Mouse (Mus musculus) kidney, postnatal 0 days (tissue): ENCODE results near the gene Map3k13. TPM values are rescaled to one million over a fixed set of nuclear protein-coding genes. Genes with fewer than 3 reads are reported as not detected.

Experiments used
- ATAC-seq: fragments of 200-750 bp; cut with Nextera tagmentation; replicated peaks from 2 replicates; pipeline ENCODE4 v1.8.0; 2017; ENCODE audit warnings: low read depth, moderate number of reproducible peaks, moderate TSS enrichment, moderate library complexity; ENCODE audit not compliant: low FRiP score
- DNase-seq: peaks from one replicate; pipeline ENCODE4 v3.0.0-alpha.2; 2016; ENCODE audit warnings: low spot score
- H3K27ac ChIP-seq: fragments of 300-500 bp; sonication (generic); 2 replicates; pipeline ENCODE4 v1.5.1; 2014; ENCODE audit warnings: mild to moderate bottlenecking
- H3K27me3 ChIP-seq: fragments of 300-500 bp; sonication (generic); 2 replicates; pipeline ENCODE4 v1.6.1; 2014; ENCODE audit warnings: low read length, mixed read lengths; ENCODE audit not compliant: insufficient read depth
- H3K36me3 ChIP-seq: fragments of 300-500 bp; sonication (generic); 2 replicates; pipeline ENCODE4 v1.6.1; 2014; ENCODE audit warnings: low read length, mixed read lengths; ENCODE audit not compliant: insufficient read depth
- H3K4me1 ChIP-seq: fragments of 300-500 bp; sonication (generic); replicated peaks from 2 replicates; pipeline ENCODE4 v1.6.1; 2014; ENCODE audit warnings: antibody characterized with exemption, low read length, mixed read lengths; ENCODE audit not compliant: insufficient read depth
- H3K4me2 ChIP-seq: fragments of 300-500 bp; sonication (generic); 2 replicates; pipeline ENCODE4 v1.6.1; 2014; ENCODE audit warnings: mild to moderate bottlenecking, low read length, moderate library complexity, mixed read lengths
- H3K4me3 ChIP-seq: fragments of 300-500 bp; sonication (generic); replicated peaks from 2 replicates; pipeline ENCODE4 v1.5.1; 2014; ENCODE audit warnings: low read depth, low read length
- H3K9ac ChIP-seq: fragments of 300-500 bp; sonication (generic); 2 replicates; pipeline ENCODE4 v1.6.1; 2014; ENCODE audit warnings: low read depth, low read length
- H3K9me3 ChIP-seq: fragments of 300-500 bp; sonication (generic); replicated peaks from 2 replicates; pipeline ENCODE4 v1.6.1; 2016; ENCODE audit warnings: low read length, inconsistent platforms, mixed read lengths
- CTCF ChIP-seq: IDR thresholded peaks from 2 replicates; pipeline ENCODE4 v1.5.1; 2016; ENCODE audit warnings: antibody characterized with exemption, low read depth, mild to moderate bottlenecking, moderate library complexity
- WGBS: fragments of 180-500 bp; shearing (Covaris S2); extraction: QIAGEN DNeasy Blood & Tissue Kit; methylation state at CpG from one replicate; pipeline ENCODE4 v1.1.7; 2014; 5-methylcytosine and 5-hydroxymethylcytosine counted together
- polyA plus RNA-seq: library from polyadenylated mRNA; unstranded; fragments of >200 nt; fragmentation: Nextera tagmentation; extraction: Ambion mirVana; gene quantifications from 2 replicates; pipeline ENCODE4 v1.2.1, GENCODE M21; 2015

Gene Map3k13
- polyA plus RNA-seq, 1 experiment from 2014 or later, result 0.53 TPM

DNA sequence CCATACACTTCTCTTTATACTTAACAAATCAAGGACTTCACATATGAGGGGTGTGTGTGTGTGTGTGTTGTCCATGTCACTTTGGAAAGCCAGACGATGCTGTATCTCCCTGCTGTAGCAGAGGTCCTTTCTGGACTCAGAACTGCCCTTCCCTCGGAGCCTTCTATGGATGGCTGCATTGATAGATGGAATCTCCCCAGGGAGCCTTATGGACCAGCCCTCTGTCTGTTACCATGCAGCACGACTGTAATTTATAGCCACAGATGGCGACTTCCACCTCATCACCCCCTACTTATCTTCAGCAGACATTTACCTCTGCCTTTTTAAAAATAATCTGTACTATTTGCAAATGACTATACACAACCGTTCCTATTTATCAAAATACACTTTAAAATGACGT, 74.5 kb downstream of the Map3k13 start:
- no peak for ATAC-seq
- Histone ChIP-seq H3K4me2 (no peak overlapping the region), H3K9me3 (no peaks in the 10 kb centered on the region), H3K4me1 (peaks cover 6% of the 10 kb centered on the region), H3K27me3 (no peaks in the 10 kb centered on the region), H3K9ac (no peak overlapping the region), H3K27ac (no peak overlapping the region), H3K4me3 (no peak overlapping the region), H3K36me3 (no peaks in the 10 kb centered on the region)
- DNase-seq, result no peak
- no peak for TF ChIP-seq CTCF
- WGBS, result 34% methylated on average over 6 of the region's 6 CpGs

DNA sequence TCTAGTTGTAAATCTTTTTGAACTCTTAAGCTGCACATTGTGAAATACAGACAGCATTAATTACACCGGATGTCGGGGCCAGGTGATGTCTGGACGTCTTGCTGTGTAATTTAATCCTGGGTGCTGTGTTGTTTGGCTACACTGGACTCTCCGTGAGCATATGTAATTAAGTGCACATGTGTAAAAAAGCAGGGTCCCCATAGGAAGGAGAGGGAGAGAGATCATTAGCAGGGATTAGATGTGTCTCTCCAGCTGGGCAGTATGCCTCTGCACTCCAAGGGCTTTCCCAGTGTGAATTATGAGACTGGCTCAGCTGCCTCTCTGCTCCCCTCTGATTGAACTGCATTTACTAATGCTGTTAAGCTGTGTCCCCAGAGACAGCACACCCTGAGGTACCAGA, 75.7 kb downstream of the Map3k13 start:
- DNase-seq, result peak; percentile 29
- TF ChIP-seq CTCF, result no peak
- Histone ChIP-seq H3K27me3 (no peaks in the 10 kb centered on the region), H3K27ac (no peak overlapping the region), H3K4me2 (no peak overlapping the region), H3K4me1 (peaks cover 6% of the 10 kb centered on the region), H3K4me3 (no peak overlapping the region), H3K36me3 (no peaks in the 10 kb centered on the region), H3K9me3 (no peaks in the 10 kb centered on the region), H3K9ac (no peak overlapping the region)
- no peak for ATAC-seq
- WGBS, result 17% methylated on average over 4 of the region's 4 CpGs

- no peak for TF ChIP-seq CTCF
- H3K4me1 ChIP-seq, result no peaks in the 10 kb centered on the region
- H3K9ac ChIP-seq, result no peak overlapping the region
- H3K4me2 ChIP-seq, result no peak overlapping the region
- no peaks in the 10 kb centered on the region for H3K27me3 ChIP-seq
- DNase-seq, result no peak
- H3K9me3 ChIP-seq, result no peaks in the 10 kb centered on the region
- H3K36me3 ChIP-seq, result no peaks in the 10 kb centered on the region
- no peak overlapping the region for H3K27ac ChIP-seq
- ATAC-seq, result no peak
- WGBS, result 88% methylated on average over 3 of the region's 3 CpGs
- H3K4me3 ChIP-seq, result no peak overlapping the region
These were observed 83.6 kb downstream of the Map3k13 start for GRCm38 (mm10) chr16:21877735-21878134.

GRCm38 (mm10) chr16:21878834-21879233, 84.7 kb downstream of the Map3k13 start:
- H3K9ac ChIP-seq, result no peak overlapping the region
- DNase-seq (no peak), ATAC-seq (no peak)
- H3K4me1 ChIP-seq, result no peaks in the 10 kb centered on the region
- TF ChIP-seq CTCF, result no peak
- 66% methylated on average over 3 of the region's 3 CpGs for WGBS
- no peak overlapping the region for H3K4me2 ChIP-seq
- H3K4me3 ChIP-seq, result no peak overlapping the region
- no peaks in the 10 kb centered on the region for H3K9me3 ChIP-seq
- H3K27me3 ChIP-seq, result no peaks in the 10 kb centered on the region
- H3K36me3 ChIP-seq, result no peaks in the 10 kb centered on the region
- H3K27ac ChIP-seq, result no peak overlapping the region

DNA sequence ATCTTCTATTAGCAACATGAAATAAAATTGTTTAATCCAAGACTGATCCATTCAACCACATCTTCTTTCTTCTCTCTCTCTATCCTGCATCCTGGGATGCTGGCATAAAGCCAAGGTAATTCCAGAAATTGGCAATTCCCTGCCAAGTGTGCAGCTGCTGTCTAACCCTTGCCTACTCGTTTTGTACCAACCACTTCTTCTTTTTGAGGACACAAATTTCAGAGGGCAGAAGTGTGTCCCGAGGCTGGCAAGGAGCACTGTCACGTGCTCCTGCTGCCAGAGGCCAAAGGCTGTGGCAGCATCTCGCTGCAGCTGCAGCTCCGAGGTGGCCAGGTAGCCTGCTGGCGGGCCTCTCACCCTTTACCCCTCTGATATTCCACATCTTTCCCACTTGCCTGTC, 87.0 kb downstream of the Map3k13 start:
- no peak overlapping the region for H3K9ac ChIP-seq
- TF ChIP-seq CTCF, result no peak
- no peaks in the 10 kb centered on the region for H3K9me3 ChIP-seq
- DNase-seq, result no peak
- no peaks in the 10 kb centered on the region for H3K27me3 ChIP-seq
- H3K27ac ChIP-seq, result no peak overlapping the region
- no peak overlapping the region for H3K4me3 ChIP-seq
- H3K4me1 ChIP-seq, result no peaks in the 10 kb centered on the region
- H3K36me3 ChIP-seq, result no peaks in the 10 kb centered on the region
- WGBS, result 54% methylated on average over 6 of the region's 6 CpGs
- ATAC-seq, result no peak
- H3K4me2 ChIP-seq, result no peak overlapping the region

GRCm38 (mm10) chr16:21881582-21882259, 87.6 kb downstream of the Map3k13 start:
- Histone ChIP-seq H3K9me3 (no peaks in the 10 kb centered on the region), H3K27ac (no peak overlapping the region), H3K4me3 (no peak overlapping the region), H3K4me1 (no peaks in the 10 kb centered on the region), H3K27me3 (no peaks in the 10 kb centered on the region), H3K36me3 (no peaks in the 10 kb centered on the region), H3K9ac (no peak overlapping the region), H3K4me2 (no peak overlapping the region)
- WGBS, result 76% methylated on average over 7 of the region's 7 CpGs
- ATAC-seq, result no peak
- TF ChIP-seq CTCF, result no peak
- no peak for DNase-seq

- no peaks in the 10 kb centered on the region for H3K36me3 ChIP-seq
- H3K4me1 ChIP-seq, result no peaks in the 10 kb centered on the region
- H3K9me3 ChIP-seq, result no peaks in the 10 kb centered on the region
- ATAC-seq (no peak), DNase-seq (no peak)
- WGBS, result 92% methylated on average over 2 of the region's 2 CpGs
- H3K4me3 ChIP-seq, result no peak overlapping the region
- no peak overlapping the region for H3K4me2 ChIP-seq
- H3K27ac ChIP-seq, result no peak overlapping the region
- H3K9ac ChIP-seq, result no peak overlapping the region
- TF ChIP-seq CTCF, result no peak
- no peaks in the 10 kb centered on the region for H3K27me3 ChIP-seq
These were observed 93.5 kb downstream of the Map3k13 start for GRCm38 (mm10) chr16:21887601-21888000.
